Mouse (Mus musculus) stomach, postnatal 0 days (tissue): Measurements from ENCODE around the gene Plch1.

ENCODE experiments used
- CTCF ChIP-seq: IDR thresholded peaks from 2 replicates; pipeline ENCODE4 v1.5.1; 2016; ENCODE audit warnings: antibody characterized with exemption, low read depth, mild to moderate bottlenecking, moderate library complexity
- EP300 ChIP-seq: optimal IDR thresholded peaks from 2 replicates; pipeline ENCODE3; 2016; ENCODE audit warnings: antibody characterized with exemption

- TF ChIP-seq CTCF = no peak
- TF ChIP-seq EP300 = no peak
Observed at GRCm38 (mm10) chr3:63938928-63939327, 39.7 kb upstream of the Plch1 start.
